25 mouse cellular contexts compared by ENCODE assay signal in the genomic region with DNA sequence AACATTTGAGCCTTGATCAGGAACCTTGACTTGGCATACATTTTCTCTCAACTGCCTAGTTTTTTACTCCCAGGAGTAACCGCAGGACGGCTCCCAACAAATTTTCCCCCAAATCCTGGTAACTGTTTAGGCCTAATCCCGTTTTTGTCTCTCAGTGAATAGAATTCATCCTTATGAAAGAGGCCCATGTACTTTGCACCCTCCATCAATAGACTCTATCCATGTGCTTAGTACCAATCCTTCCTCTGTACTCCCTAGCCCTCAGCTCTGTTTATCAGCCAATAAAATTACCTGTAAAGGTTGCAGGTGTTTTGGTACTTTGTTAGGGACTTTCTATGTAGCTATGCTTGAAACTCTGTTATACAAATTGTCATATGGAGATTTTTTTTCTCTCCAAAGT.
DNase-seq lines count a peak whose midpoint lies in the region; ATAC-seq and TF ChIP-seq lines count a peak whose summit lies in the region.
"Had no signal": no experiment of that assay in that cellular context is flagged by ENCODE, and none has a peak within 500 bp of the region (broad histone marks: within the 10 kb centered on the region; RNA-seq: fewer than 3 reads in every experiment).

No protein-coding gene starts in this region.

- no peak overlapping the region for H3K9ac ChIP-seq in forebrain, embryonic 12.5 days
- no peak overlapping the region for H3K9ac ChIP-seq in limb, embryonic 13.5 days
- H3K9ac ChIP-seq in ES-Bruce4 (ENCODE audit: low read depth, poor library complexity, severe bottlenecking): no peak overlapping the region
- no peak overlapping the region for H3K9ac ChIP-seq in intestine, embryonic 16.5 days (ENCODE audit: low read depth, low read length)
- H3K9ac ChIP-seq: embryonic facial prominence, embryonic 13.5 days; forebrain, embryonic 15.5 days; heart, embryonic 15.5 days; hindbrain, embryonic 14.5 days had no signal

- intact Hi-C loops in heart, postnatal 25 days (cut with DNase I): no loop called here

- peaks cover 30% of the 10 kb centered on the region for H3K4me1 ChIP-seq in forebrain, embryonic 10.5 days
- peaks cover 7% of the 10 kb centered on the region for H3K4me1 ChIP-seq in forebrain, embryonic 12.5 days
- H3K4me1 ChIP-seq in limb, embryonic 13.5 days: peaks cover 34% of the 10 kb centered on the region
- peaks cover 10% of the 10 kb centered on the region for H3K4me1 ChIP-seq in limb, embryonic 10.5 days
- peaks cover 1% of the 10 kb centered on the region for H3K4me1 ChIP-seq in ES-Bruce4 (ENCODE audit: control insufficient read depth, insufficient read depth, low read length)
- no peaks in the 10 kb centered on the region for H3K4me1 ChIP-seq in intestine, embryonic 16.5 days (ENCODE audit: control insufficient read depth, insufficient read depth, low read length)
- H3K4me1 ChIP-seq: forebrain, embryonic 15.5 days; heart, embryonic 15.5 days; hindbrain, embryonic 10.5 days had no signal

- no peak overlapping the region for H3K4me3 ChIP-seq in forebrain, embryonic 10.5 days
- H3K4me3 ChIP-seq in forebrain, embryonic 12.5 days (replicated peaks): no peak overlapping the region
- H3K4me3 ChIP-seq in limb, embryonic 13.5 days: no peak overlapping the region
- no peak overlapping the region for H3K4me3 ChIP-seq in limb, embryonic 10.5 days
- no peak overlapping the region for H3K4me3 ChIP-seq in ES-Bruce4 (ENCODE audit: low read depth, low read length)
- H3K4me3 ChIP-seq in intestine, embryonic 16.5 days (ENCODE audit: low read length): no peak overlapping the region
- H3K4me3 ChIP-seq: embryonic facial prominence, embryonic 13.5 days; forebrain, embryonic 15.5 days; heart, embryonic 15.5 days; hindbrain, embryonic 10.5 days had no signal

- no peak for TF ChIP-seq CTCF in ES-Bruce4 (IDR thresholded peaks at IDR 0.05; ENCODE audit: low read depth, low read length)

- WGBS in forebrain, embryonic 10.5 days: 29% methylated on average over 3 of the region's 3 CpGs
- 9% methylated on average over 3 of the region's 3 CpGs for WGBS in forebrain, embryonic 12.5 days
- 62% methylated on average over 3 of the region's 3 CpGs for WGBS in limb, embryonic 13.5 days
- WGBS in limb, embryonic 10.5 days: 78% methylated on average over 3 of the region's 3 CpGs
- WGBS in intestine, embryonic 16.5 days: 70% methylated on average over 3 of the region's 3 CpGs

- TF ChIP-seq POLR2A in ES-Bruce4 (IDR thresholded peaks at IDR 0.05; ENCODE audit: insufficient read depth, low read length): no peak

- H3K27me3 ChIP-seq in forebrain, embryonic 10.5 days (ENCODE audit: poor library complexity, severe bottlenecking): no peaks in the 10 kb centered on the region
- H3K27me3 ChIP-seq in forebrain, embryonic 12.5 days: no peaks in the 10 kb centered on the region
- no peaks in the 10 kb centered on the region for H3K27me3 ChIP-seq in limb, embryonic 13.5 days
- H3K27me3 ChIP-seq in limb, embryonic 10.5 days (ENCODE audit: low read depth, poor library complexity, severe bottlenecking): no peaks in the 10 kb centered on the region
- H3K27me3 ChIP-seq in ES-Bruce4 (ENCODE audit: control insufficient read depth, insufficient read depth, low read length, poor library complexity, severe bottlenecking): no peaks in the 10 kb centered on the region
- H3K27me3 ChIP-seq in intestine, embryonic 16.5 days (replicated peaks; ENCODE audit: control insufficient read depth, insufficient read depth, low read length): no peaks in the 10 kb centered on the region
- H3K27me3 ChIP-seq: embryonic facial prominence, embryonic 13.5 days; forebrain, embryonic 15.5 days; heart, embryonic 15.5 days; Patski had no signal

- no peak for TF ChIP-seq EP300 in ES-Bruce4 (IDR thresholded peaks at IDR 0.05; ENCODE audit: insufficient read depth, low read depth, low read length)

- no peak overlapping the region for H3K4me2 ChIP-seq in forebrain, embryonic 12.5 days
- no peak overlapping the region for H3K4me2 ChIP-seq in limb, embryonic 13.5 days (replicated peaks)
- H3K4me2 ChIP-seq in intestine, embryonic 16.5 days (ENCODE audit: low read depth, low read length): no peak overlapping the region
- H3K4me2 ChIP-seq: embryonic facial prominence, embryonic 13.5 days; forebrain, embryonic 15.5 days; heart, embryonic 11.5 days; heart, embryonic 15.5 days; hindbrain, embryonic 14.5 days had no signal

- no peaks in the 10 kb centered on the region for H3K36me3 ChIP-seq in forebrain, embryonic 10.5 days (replicated peaks)
- no peaks in the 10 kb centered on the region for H3K36me3 ChIP-seq in forebrain, embryonic 12.5 days (replicated peaks)
- H3K36me3 ChIP-seq in limb, embryonic 13.5 days: no peaks in the 10 kb centered on the region
- H3K36me3 ChIP-seq in limb, embryonic 10.5 days: no peaks in the 10 kb centered on the region
- no peaks in the 10 kb centered on the region for H3K36me3 ChIP-seq in ES-Bruce4 (ENCODE audit: control insufficient read depth, insufficient read depth, low read length, poor library complexity, severe bottlenecking)
- no peaks in the 10 kb centered on the region for H3K36me3 ChIP-seq in intestine, embryonic 16.5 days (ENCODE audit: control insufficient read depth, insufficient read depth, low read length)
- H3K36me3 ChIP-seq: embryonic facial prominence, embryonic 13.5 days; forebrain, embryonic 15.5 days; heart, embryonic 15.5 days; hindbrain, embryonic 10.5 days had no signal

- no peak for DNase-seq in forebrain, embryonic 10.5 days (ENCODE audit: extremely low spot score, low spot score)
- no peak for DNase-seq in limb, embryonic 10.5 days (ENCODE audit: low spot score)
- no peak for DNase-seq in right cerebral cortex, postnatal 36 days (ENCODE audit: low spot score in 2 of 2)
- DNase-seq in heart, postnatal 25 days (ENCODE audit: low spot score): no peak
- DNase-seq: adrenal gland, postnatal 14 days; B cell, adult 2 months; cerebellum, adult 18-20 months; cerebellum, adult 9-11 months; cerebellum, postnatal 36 days; gastrocnemius, postnatal 10 days; heart, adult 18-20 months; heart, postnatal 14 days had no signal

- H3K9me3 ChIP-seq in forebrain, embryonic 10.5 days: no peaks in the 10 kb centered on the region
- no peaks in the 10 kb centered on the region for H3K9me3 ChIP-seq in forebrain, embryonic 12.5 days
- no peaks in the 10 kb centered on the region for H3K9me3 ChIP-seq in limb, embryonic 13.5 days
- no peaks in the 10 kb centered on the region for H3K9me3 ChIP-seq in limb, embryonic 10.5 days (replicated peaks)
- peaks cover 30% of the 10 kb centered on the region for H3K9me3 ChIP-seq in ES-Bruce4 (replicated peaks; ENCODE audit: control insufficient read depth, insufficient read depth, low read length, poor library complexity, severe bottlenecking)
- no peaks in the 10 kb centered on the region for H3K9me3 ChIP-seq in intestine, embryonic 16.5 days (ENCODE audit: control insufficient read depth, low read length)
- H3K9me3 ChIP-seq: embryonic facial prominence, embryonic 13.5 days; forebrain, embryonic 15.5 days; heart, embryonic 15.5 days; hindbrain, embryonic 10.5 days had no signal

- ATAC-seq in forebrain, embryonic 12.5 days (ENCODE audit: low FRiP score): no peak
- ATAC-seq in limb, embryonic 13.5 days (ENCODE audit: low FRiP score, low read depth): no peak
- peak; percentile 84 for ATAC-seq in intestine, embryonic 16.5 days
- ATAC-seq: activated CD4-positive, CD25-positive, alpha-beta regulatory T cell, adult 4 months; CD4-positive, CD25-positive, alpha-beta regulatory T cell, adult 4 months; forebrain, embryonic 15.5 days; Patski had no signal

- H3K27ac ChIP-seq in forebrain, embryonic 10.5 days: peak overlapping the region; percentile 58; the same call in 1 of the 2 replicates
- H3K27ac ChIP-seq in forebrain, embryonic 12.5 days: no peak overlapping the region
- peak overlapping the region; percentile 22; the same call in 1 of the 2 replicates for H3K27ac ChIP-seq in limb, embryonic 13.5 days
- no peak overlapping the region for H3K27ac ChIP-seq in limb, embryonic 10.5 days
- peak overlapping the region; percentile 99 for H3K27ac ChIP-seq in ES-Bruce4 (ENCODE audit: insufficient read depth, low read length)
- H3K27ac ChIP-seq in intestine, embryonic 16.5 days (ENCODE audit: low read length): peak overlapping the region; percentile 30
- H3K27ac ChIP-seq: embryonic facial prominence, embryonic 13.5 days; forebrain, embryonic 15.5 days; heart, embryonic 15.5 days; hindbrain, embryonic 10.5 days; hindbrain, embryonic 14.5 days had no signal

Comparison
In these comparisons a context has a peak if more than half of its experiments do, and no peak if none do; other contexts are left out.
1. H3K27ac ChIP-seq: peak in forebrain, embryonic 10.5 days (single experiment), limb, embryonic 13.5 days (single experiment), ES-Bruce4 (single experiment) and intestine, embryonic 16.5 days (single experiment); none in forebrain, embryonic 12.5 days (single experiment) and limb, embryonic 10.5 days (single experiment).